Mouse (Mus musculus) urinary bladder, adult 2 months (tissue): Measurements from ENCODE around the gene Hook1. TPM values are rescaled to one million over a fixed set of nuclear protein-coding genes. Genes with fewer than 3 reads are reported as not detected.
"Not testable (repeated sequence)": the region's sequence is repeated elsewhere in the genome, so short reads cannot be mapped to it uniquely, and the experiment has no call there.

Experiments
- DNase-seq: peaks from one replicate; pipeline ENCODE4 v3.0.0; 2022; ENCODE audit warnings: low spot score
- polyA plus RNA-seq: library from polyadenylated mRNA; depleted of rRNA; stranded (reverse); fragments of >200 nt; gene quantifications from 2 replicates; pipeline ENCODE4 v1.2.3, GENCODE M21; 2012; rRNA removed

The Hook1 gene
- 6.3 and 8.3 TPM in 2 replicates for polyA plus RNA-seq

GRCm38 (mm10) chr4:95966928-95967724 is at the start of gene Hook1:
Hook1 (plus strand) TSS chr4:95967240.
- peak; percentile 81 for DNase-seq

- DNase-seq: no peak
Observed at GRCm38 (mm10) chr4:95917703-95918102, 49.3 kb upstream of the Hook1 start.

GRCm38 (mm10) chr4:95920448-95920847 is 46.6 kb upstream of the Hook1 start:
- DNase-seq: no peak

GRCm38 (mm10) chr4:95924210-95925184 is 42.5 kb upstream of the Hook1 start:
- DNase-seq: peak; percentile 49

GRCm38 (mm10) chr4:95928846-95929245 is 38.2 kb upstream of the Hook1 start:
- DNase-seq: no peak

DNA sequence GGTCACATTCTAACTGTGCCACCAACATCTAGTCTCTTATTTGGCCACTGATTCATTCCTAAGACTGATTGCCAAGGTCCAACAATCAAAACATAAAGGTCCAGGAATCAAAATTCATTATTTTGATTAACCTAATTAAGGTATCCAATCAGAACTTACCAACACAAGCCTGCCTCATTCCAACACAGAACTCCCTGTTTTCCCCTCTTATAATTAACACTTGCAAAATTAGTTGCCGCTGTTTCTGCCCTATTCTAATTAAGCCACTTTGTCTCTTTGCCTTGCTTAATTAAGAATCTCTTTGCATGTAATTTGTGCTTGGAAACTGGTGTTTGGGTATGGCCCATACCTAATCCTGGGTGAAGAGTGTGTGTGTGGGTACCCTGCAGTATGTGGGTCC is 37.1 kb upstream of the Hook1 start:
- DNase-seq: no peak

GRCm38 (mm10) chr4:95931331-95931730 is 35.7 kb upstream of the Hook1 start:
- DNase-seq: no peak

GRCm38 (mm10) chr4:95933801-95934356 is 33.2 kb upstream of the Hook1 start:
- DNase-seq: no peak

DNA sequence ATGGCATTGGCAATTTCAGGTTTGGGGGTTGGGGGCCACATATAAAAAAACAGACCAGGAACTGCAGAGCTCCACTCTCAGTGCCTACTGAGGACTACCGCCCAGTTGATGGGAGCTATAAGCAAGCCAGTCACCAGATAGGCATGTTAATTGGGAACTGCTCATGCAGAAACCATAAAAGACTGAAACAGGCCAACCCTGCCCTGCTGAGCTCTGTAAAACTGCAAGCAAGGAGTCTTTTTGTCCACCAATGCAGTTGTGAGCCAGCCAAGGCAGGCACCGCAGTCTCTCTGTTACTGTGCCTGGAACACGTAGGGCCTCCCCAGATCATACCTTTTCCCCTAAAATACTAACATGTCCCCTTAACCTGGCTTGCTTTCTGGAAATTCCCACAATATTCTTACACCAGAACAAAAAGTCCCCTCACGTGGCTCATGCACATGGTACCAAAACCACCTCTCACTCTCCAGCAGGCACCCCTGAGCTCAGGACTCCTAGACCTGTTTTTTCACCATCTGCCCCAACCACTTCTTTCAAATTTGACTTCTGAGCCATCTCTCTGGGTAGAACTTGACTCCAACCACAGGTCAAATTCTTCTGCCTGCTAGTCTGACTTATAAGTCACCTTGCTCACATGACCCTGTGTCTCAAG is 32.5 kb upstream of the Hook1 start:
- no peak for DNase-seq

DNA sequence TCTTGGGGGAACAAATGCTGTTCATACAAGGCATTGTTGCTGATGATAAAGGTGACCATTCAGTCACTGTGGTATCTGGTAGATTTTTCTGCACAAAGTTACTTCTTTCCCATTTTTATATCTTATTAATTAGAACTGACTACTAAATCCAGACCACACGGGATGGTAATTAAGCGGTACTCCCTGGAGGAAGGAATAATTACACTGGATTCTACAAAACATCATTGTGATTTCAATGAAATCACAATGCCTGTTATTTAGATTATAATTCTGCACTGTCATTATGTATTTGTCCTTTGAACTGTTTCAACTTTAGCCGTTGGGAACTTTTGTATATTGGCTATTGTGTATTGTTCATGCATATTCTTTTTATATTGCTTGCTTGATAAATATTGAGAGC is 28.3 kb upstream of the Hook1 start:
- no peak for DNase-seq

GRCm38 (mm10) chr4:95947896-95948295 is 19.1 kb upstream of the Hook1 start:
- DNase-seq: no peak

- no peak for DNase-seq
Observed at GRCm38 (mm10) chr4:95953328-95953727, 13.7 kb upstream of the Hook1 start.

- not testable (repeated sequence) for DNase-seq
Observed at GRCm38 (mm10) chr4:95982221-95982620, 15.2 kb downstream of the Hook1 start.

GRCm38 (mm10) chr4:96016875-96017274 is 49.8 kb downstream of the Hook1 start:
- DNase-seq: no peak

DNA sequence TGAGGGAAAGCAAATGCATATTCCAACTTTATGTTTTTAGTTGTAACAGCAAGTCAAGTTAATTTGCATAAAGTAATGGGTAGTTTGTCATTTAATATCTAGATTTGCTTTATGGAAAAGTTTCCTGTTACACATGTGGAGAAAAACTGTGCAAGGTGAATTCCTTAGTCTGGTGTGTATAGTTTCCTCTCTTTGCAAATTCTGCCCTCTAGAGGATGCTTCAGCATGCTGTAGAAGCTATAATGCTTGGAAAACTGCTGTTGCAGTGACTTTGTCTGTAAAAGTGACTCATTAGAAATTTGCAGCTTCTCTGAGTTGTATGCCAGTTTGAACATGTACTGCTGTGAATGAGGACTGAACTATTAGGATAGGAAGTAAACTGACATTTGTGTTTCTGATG is 55.8 kb downstream of the Hook1 start:
- no peak for DNase-seq

DNA sequence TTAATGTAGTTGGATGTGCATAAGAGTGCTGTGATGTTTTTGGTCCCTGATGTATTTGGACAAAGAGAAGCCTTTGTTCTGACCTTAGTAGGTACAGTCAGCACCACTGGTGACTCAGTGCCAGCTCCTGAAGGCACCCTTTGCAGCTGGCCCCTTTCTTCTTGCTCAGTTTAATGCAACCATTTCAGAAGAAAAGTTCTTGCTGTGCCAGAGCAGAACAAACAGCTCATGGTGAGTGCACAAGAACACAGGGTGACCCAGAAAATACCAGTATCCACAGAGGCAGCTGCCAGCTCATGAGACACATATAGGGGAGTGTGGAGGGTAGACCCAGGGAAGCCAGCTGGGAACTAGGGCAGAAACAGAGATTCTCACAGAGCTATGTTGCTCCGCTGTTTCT is 61.4 kb downstream of the Hook1 start:
- no peak for DNase-seq

- DNase-seq: no peak
Observed at GRCm38 (mm10) chr4:96060106-96060505, 93.1 kb downstream of the Hook1 start.

- no peak for DNase-seq
Observed at GRCm38 (mm10) chr4:96062045-96062444, 95.0 kb downstream of the Hook1 start.
